Mouse (Mus musculus) CH12F3 (cell line): Measurements from ENCODE around the gene Ptprb.

Experiments
- in situ Hi-C: fragments of 300-500 bp; cut with MboI; formaldehyde crosslinking; loops from 2 replicates; pipeline ENCODE4 v1.14.3; 2020; ENCODE audit warnings: low sequenced_read_pairs

The Ptprb gene

DNA sequence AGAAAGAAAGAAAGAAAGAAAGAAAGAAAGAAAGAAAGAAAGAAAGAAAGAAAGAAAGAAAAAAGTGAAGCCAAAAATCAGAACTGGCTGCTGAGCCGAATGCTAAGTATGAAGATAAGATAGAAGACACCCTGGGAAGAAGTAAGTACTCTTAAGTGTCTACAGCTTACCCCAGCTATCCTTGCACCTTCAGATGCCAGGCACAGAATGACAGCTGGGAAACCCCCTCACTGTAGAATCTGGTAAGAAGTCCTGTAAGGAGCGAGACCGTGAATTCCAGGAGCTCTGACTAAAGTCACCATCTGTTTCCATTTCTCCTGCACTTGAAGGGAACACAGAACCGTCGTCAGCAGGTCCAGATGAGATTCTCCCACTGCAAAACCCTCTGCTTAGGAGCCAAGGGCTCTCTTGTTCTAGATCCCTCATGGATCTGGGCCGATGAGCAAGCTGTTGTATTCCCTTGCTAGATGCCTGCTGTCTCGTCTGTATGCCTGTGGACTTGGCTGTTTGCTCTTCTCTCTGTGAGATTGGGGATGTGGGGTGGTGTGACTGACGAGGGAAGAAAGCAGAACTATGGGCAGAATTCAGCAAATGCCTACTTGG, 15.9 kb downstream of the Ptprb start:
- in situ Hi-C loops = no loop called here

DNA sequence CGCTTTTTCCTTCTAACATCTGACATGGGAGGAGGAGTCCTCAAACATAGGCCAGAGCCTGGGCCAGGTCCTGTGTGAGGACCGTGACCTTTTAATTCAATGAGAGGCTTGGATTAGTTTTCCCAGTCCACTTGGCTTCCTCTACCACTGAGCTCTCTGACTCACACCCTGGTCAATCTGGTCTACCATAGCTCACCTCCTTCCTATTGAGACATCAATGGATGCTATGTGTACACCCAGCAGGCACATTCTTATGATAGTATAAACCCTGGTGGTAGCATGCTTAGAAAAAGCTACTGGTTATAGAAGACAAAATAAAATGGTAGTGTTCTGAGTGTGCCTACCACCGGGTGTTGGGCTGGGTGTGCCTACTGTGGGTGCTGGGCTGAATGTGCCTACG, 21.1 kb downstream of the Ptprb start:
- in situ Hi-C loops = no loop called here

DNA sequence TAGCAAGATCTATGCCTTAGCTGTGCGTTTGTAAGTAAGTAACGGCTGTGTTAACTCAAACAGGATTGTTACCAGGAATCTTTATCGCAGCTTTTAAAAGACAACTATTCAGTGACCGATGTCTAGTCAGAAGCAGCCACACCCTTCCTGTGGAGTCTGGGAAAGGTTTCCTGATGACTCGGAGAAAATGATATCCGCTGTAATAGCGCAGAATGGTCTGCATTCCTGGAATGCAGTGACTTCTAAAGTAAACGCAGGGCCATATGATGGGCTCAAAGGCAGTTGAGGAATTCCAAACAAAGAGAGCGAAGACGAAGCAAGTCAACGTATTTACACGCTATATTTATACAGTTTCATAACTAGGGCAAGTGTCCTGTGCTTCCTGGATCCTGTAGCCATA, 22.5 kb downstream of the Ptprb start:
- in situ Hi-C loops = no loop called here

DNA sequence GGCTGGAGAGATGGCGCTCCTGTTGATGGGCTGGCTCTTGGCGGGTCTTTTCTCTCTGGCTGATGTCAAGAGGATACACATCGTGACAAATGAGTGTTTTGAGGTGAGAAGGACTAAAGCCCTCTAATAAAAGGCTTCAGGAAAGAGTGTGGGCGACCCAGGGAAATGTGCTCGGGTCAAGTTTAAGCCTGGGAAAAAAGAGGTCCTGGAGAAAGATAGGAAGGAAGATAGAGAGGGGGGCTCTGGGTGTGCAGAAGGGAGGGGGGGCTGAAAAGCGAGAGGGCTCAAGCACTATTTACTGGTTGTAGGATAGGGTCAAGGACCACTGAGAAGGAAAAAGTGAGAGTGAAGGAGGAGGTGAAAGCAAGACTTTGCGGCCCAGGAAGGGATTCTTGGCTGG, 25.5 kb downstream of the Ptprb start:
- in situ Hi-C loops = no loop called here

DNA sequence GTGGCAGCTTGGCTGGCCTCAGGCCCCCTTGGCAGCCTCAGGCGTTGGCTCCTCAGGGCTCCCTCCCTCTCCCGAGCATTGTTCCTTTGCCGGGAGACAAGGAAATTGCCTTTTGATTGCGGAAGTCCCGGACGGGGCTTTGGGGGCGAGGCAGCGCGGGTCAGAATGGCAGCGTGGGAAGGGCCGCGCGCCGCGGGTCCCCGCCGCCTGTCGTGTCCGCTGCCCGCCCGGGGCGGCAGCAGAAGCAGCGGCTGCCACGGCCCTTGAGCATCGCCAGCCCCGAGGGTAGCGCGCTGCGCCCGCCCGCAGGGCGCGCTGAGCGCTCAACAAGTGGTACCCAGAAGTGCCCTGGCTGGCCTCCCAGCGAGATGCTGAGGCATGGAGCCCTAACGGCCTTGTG, 25.9 kb downstream of the Ptprb start:
- in situ Hi-C loops = no loop called here

DNA sequence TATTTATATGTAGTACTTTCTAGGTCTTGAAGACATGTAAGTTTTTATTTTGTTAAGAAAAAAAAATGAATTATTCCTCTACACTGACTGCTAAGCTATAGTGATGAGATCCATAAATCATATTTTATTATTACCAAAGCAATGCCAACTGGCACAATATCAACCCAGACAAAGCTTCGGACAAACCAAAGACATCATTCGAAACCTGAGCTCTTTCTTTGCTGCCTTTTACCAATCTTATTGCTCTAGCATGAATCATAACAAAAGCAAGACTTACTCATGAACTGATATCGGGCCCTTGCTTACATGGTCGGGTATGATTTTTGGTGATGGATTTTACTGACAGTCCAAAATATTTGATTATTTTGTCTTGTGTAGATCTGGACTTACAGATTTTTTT, 29.0 kb downstream of the Ptprb start:
- in situ Hi-C loops = no loop called here

DNA sequence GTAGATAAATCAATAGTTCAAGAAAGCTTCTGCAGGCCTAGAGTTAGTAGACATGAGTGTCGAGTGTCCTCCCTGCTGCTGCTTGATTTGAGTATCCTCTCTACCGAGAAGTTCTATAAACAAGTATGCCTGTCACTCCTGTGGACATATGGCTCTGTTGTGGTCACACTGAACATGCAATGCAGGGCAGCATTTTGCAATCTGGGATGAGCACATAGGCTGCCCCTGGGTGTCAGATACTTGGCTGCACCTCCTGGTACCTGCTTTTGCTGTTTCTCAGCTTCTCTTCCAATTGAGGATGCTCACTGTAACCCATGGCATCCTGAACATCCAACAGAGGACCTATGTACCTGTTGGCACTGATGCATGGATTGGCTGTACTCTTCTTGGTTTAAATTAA, 34.1 kb downstream of the Ptprb start:
- in situ Hi-C loops = no loop called here

DNA sequence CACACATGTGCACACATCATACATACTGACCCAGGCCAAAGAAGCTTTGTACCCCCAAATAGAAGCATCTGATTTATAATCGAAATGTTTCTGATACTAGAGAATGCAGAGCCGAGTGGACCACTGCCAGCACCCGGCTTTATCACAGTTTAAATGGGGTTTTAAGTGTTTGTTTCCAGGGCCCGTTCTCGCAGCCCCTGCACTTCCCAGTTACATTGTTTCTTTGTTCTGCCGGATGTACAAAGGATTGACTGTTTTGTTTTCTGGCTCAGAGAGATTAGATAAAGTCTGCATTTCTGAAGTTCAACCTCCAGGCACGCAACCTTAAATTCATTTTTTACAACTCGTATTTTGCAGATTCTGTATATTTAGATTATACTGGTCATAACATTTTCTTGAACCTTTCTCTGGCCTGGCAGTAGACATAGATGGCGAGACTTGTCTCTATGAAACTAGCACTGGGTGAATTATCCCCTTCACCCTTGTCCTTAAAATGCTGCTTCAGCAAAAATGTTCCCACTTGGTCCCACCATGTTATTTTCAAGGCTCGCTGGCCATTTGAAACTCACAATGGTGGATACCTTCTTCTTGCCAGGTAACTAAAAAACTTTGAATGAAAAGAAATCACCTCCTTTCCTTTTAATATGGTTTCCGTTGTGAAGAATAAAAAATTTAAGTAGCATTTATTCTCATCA, 35.3 kb downstream of the Ptprb start:
- in situ Hi-C loops = no loop called here

DNA sequence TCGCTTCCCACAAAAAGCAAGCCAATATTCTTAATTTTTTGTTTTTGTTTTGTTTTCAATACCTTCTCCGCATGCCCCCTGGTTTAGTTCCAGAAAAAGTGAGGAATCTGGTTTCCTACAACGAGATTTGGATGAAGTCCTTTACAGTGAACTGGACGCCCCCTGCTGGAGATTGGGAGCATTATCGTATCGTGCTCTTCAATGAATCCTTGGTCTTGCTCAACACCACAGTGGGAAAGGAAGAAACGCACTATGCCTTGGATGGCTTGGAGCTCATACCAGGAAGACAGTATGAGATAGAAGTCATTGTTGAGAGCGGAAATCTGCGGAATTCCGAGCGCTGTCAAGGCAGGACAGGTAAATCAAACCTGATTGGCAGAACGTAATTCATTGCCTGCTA, 43.9 kb downstream of the Ptprb start:
- in situ Hi-C loops = no loop called here

DNA sequence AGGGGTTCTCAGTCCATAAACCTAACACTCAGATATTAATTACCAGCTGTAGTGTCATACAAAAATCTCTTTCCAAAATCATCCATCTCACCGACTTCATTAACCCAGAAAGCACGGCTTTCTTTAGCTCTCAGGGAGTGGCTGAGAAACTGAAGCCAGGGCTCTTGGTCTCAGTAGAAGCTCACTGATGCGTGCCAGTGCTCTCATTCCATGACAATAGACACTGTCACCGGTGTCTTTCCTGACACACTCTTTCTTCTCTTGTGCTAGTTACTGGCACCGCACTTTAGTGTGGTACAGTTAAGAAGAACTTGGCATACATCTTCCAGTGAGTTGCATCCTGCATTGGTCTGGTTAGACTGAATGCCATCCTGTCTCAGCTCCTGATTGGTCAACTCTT, 53.8 kb downstream of the Ptprb start:
- in situ Hi-C loops = loop anchor here (25.0 kb wide), 1 partner anchor 508 kb away; no protein-coding TSS in a partner anchor

DNA sequence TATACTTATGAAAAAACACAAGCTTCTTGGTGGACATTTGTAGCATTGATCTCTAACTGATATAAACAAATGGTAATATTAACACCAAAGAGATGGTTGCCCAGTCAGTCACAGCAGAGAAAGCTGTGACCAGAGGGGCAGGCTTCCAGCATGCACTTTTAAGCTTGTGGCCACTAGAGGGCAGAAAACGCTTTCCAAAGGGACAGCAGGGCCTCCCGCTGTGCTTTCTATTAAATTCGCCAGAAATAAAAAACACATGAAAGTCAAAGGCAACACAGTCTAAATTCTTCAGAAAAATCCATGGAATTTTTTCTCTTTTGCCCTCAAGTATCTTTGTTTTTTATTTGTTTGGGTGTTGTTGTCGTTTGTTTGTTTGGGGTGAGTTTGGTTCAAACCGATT, 55.1 kb downstream of the Ptprb start:
- in situ Hi-C loops = loop anchor here (25.0 kb wide), 1 partner anchor 507 kb away; no protein-coding TSS in a partner anchor

DNA sequence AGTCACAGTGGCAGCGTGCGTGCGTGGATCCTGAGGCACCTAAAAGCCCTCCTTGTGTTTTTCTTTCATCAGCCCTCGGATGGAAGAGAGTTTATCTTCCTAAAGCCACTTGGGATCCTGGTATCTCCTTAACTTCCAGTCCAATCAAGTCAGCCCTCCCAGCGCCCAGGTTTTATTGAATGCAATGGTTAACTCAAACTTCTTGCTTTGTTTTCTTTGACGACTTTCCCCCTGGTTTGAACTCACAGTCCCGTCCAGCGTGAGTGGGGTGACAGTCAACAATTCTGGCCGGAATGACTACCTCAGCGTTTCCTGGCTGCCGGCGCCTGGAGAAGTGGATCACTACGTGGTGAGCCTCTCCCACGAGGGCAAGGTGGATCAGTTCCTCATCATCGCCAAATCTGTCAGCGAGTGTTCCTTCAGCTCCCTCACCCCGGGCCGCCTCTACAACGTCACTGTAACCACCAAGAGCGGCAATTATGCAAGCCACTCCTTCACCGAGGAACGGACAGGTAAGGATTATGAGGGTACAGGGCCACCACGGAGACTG, 55.7 kb downstream of the Ptprb start:
- in situ Hi-C loops = loop anchor here (25.0 kb wide), 1 partner anchor 506 kb away; no protein-coding TSS in a partner anchor

DNA sequence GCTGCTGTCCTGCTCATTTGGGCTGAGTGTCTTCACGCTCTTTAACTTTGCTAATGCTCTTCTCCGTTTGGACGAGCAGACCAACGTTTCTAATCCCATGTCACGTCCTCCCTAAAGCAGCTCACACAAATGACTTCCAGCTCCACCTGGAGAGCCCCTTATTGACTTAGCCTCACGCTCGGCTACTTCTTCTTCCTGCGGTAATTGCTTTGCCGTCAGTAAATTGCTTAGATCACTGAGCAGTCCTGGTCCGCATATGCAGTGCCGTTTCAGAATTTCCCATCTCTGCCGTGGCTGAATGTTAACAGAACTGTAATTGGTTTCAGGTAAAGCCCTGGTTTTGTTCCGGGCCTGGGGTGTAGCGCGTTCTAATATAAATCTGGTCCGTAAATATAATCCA, 58.3 kb downstream of the Ptprb start:
- in situ Hi-C loops = loop anchor here (25.0 kb wide), 1 partner anchor 504 kb away; no protein-coding TSS in a partner anchor

DNA sequence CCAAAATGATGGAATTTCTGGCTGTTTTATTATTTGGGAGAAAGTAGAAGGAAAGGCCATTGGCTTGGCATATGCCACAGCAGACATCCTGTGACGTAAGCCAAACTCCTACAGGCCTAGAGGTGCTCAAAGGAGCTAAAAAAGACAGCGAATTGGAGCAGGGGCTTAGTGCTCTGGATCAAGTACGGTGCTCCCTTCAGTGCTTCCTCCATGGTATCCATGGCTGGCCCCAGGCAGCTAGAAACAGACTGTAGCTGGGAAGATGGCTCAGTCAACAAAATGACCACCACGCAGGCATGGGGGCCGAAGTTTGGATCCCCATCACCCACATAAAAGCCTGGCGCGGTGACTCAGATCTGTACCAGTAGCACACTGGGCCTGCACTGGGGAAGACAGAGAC, 58.8 kb downstream of the Ptprb start:
- in situ Hi-C loops = loop anchor here (25.0 kb wide), 1 partner anchor 503 kb away; no protein-coding TSS in a partner anchor

DNA sequence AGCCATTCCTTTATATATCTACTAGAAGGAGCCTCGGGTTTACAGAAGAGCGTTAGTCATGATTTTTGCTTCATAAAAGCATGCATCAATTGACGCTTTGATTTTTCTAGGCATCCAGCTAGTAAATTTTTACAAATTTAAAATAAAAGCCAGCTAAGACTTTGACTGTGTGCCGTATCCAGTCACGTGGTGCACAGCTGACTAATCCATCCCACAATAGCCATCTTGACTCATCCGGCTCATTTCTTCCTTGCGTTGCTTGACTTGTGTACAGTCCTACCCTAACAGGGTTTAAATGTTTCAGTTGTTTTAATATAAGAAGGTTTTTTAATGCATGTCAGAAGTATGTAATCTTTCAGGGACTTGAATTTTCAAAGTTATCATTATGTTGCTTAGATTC, 60.0 kb downstream of the Ptprb start:
- in situ Hi-C loops = loop anchor here (25.0 kb wide), 1 partner anchor 502 kb away; no protein-coding TSS in a partner anchor

DNA sequence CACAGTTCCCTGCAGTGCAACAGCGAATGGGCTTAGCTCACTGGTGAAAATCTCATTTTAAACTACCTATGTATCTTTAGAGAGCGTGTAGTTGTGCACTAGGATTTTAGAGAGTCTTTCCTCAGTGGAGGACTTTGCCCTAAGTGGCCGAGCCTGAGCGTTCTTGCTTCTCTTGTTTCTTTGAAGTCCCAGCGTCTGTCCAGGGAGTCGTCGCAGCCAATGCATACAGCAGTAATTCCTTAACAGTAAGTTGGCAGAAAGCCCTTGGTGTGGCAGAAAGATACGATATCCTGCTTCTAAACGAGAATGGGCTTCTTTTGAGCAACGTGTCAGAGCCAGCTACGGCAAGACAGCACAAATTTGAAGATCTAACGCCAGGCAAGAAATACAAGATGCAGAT, 65.9 kb downstream of the Ptprb start:
- in situ Hi-C loops = loop anchor here (25.0 kb wide), 1 partner anchor 496 kb away; no protein-coding TSS in a partner anchor

DNA sequence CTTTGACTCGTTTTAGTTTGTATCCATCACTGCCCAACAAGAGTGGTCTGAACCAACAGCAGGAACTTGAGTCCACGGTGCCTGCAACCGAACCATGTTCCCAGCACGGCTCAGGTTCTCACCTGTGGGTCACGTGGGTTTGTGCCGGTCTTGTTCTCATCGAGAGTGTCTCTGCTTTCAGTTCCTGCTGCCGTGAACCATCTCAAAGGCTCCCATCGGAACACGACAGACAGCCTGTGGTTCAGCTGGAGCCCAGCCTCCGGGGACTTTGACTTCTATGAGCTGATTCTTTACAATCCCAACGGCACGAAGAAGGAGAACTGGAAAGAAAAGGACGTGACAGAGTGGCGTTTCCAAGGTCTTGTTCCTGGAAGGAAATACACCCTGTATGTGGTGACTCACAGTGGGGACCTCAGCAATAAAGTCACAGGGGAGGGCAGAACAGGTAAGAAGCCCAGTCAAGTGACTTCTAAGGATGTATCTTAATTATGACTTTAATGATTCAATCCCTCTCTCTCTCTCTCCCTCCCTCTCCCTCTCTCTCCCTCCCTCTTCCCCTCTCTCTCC, 71.4 kb downstream of the Ptprb start:
- in situ Hi-C loops = loop anchor here (25.0 kb wide), 1 partner anchor 491 kb away; no protein-coding TSS in a partner anchor

DNA sequence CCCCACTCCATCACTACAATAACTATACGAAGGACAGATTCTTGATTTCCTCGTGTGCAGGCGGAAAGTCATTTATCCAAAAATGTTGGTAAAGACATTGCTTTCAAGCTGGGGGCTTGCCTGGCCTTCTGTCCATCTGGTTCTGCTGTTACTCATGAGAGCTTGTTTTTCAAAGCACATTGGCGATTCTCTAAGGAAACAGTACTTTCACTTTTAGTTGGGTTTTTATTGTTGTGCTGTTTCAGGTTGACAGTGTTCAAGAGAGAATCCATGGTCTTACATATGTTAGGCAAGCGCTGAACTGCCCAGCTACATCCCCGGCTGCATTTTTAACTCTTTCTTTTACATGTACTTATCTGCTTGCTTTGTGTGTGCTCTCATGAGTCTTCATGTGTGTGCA, 73.7 kb downstream of the Ptprb start:
- in situ Hi-C loops = loop anchor here (25.0 kb wide), 1 partner anchor 488 kb away; no protein-coding TSS in a partner anchor

DNA sequence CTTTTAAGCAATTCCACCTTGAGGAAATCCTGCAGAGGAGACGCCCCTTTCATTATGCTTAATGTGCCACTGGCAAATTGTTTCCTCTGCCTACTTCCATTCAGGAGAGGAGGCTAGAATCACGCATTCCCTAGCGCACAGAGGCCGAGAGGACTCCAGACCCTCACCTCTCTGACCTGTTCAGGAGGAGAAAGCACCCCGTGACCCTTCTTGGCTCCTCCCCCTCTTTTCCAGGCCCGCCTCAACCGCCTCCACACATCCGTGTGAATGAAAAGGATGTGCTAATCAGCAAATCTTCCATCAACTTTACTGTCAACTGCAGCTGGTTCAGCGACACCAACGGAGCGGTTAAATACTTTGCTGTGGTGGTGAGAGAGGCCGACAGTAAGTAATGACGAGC, 75.2 kb downstream of the Ptprb start:
- in situ Hi-C loops = no loop called here

DNA sequence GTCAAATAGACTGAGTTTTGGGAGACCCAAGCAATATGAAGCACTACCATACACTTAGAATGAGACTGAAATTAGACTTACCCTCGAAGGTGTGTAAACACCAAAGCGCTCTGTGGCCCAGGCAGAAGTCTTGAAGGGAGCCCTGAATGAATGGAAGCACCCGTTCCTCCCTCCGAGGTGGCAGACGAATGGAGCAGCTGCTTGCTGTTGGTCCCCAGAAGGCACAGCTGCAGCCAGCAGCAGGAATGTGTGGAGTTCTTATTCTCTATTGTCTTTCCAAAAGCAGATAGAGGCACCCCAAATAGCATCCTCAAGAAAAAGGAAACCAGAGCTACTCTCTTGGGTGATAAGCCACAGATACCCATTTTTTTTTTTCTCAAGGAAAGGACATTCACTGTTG, 79.0 kb downstream of the Ptprb start:
- in situ Hi-C loops = no loop called here

DNA sequence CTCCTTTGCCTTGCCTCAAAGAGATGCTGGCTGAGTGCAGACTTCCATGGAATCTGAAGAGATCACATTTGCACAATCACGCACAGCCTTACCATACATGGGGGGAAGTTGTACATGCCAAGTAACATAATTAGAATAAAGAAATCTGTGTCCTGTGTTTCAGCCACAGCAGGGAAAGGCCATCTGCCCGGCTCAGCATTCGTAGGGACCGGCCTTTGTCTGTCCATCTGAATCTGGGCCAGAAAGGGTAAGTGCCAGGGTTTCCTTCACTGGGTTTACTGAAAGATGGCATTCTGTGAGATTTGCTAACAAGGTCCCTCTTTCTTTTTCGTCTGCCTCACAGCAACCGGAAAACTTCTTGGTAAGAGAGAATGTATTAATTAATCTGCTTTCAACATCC, 86.9 kb downstream of the Ptprb start:
- in situ Hi-C loops = no loop called here

DNA sequence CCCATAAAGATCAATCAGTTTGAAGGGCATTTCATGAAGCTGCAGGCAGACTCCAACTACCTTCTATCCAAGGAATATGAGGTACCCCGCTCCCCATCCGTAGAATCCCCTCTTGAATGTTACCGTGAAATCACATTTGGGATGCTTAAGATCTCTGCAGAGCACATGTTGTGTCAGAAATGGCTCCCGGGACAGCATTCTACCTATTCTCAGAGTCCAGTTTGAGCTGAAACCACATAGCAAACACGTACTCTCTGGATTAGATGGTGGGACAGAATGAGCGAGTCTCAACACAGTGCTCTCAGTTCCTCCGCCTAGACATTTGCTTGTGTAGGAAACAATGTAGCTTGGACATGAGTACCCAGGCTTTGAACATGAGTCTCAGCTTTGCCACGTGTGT, 87.3 kb downstream of the Ptprb start:
- in situ Hi-C loops = no loop called here
